Mouse (Mus musculus) lung, postnatal 36 days (tissue): Measurements from ENCODE around the gene Synpr.

Experiments
- DNase-seq: peaks from one replicate; pipeline ENCODE4 v3.0.0; 2022; ENCODE audit warnings: mixed read lengths

The Synpr gene

GRCm38 (mm10) chr14:13553616-13554370 lies 269.2 kb downstream of the Synpr start:
- no peak for DNase-seq

DNA sequence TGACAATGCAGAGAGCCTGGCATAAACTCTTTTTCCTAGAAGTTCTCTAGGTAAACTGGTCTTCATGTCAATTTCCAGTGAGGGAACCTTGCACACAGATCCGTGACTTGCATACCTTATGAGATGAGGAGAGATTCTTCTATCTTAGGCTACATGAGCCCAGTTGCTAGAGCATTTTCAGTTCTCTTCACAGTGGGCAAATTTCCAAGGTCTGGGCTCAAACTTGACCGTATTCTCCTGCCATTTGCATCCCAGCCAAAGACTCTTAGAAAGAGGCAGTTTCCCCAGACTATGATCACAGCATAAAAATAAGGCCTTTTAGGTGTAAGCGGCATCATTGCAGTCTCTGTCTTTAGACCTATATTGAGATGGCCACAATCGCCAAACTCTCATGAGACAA lies 270.1 kb downstream of the Synpr start:
- DNase-seq = no peak

- DNase-seq = no peak
Measured at GRCm38 (mm10) chr14:13558117-13558516, 273.5 kb downstream of the Synpr start.

DNA sequence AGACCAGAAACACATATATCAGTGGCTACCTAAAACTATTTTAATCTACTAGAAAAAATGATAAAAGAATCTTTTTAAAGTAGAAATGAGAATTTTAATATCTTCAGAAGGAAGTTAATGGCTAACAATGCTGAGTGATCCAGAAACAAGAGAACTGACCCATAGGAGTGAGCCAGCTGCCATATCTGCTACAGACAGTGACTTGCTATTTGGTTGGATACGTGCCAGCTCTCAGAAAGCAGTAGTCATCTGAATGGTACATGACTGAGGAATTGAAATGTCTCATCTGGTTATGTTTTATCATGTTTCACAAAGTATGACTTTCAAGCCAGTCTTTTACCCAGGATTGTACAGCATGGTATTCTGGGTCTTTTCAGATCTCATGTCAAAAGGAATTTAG lies 282.7 kb downstream of the Synpr start:
- no peak for DNase-seq

DNA sequence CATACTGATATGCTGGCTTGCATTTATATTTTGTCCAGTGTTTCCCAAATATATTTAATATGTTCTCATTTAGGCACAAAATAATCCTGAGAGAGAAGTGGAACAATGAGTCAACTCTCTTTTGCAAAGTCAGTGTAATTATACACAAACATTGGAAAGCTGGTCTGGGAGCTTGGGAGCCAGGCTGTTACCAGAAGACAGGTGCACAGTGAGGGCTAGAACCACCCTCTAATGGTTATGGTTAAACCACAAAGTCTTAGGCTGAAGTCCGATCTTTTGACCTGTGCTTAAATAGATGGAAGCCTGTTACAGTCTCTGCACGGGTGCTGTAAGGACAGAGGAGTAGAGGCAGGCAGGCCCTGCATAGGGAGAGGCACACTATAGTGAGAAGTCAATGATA lies 283.4 kb downstream of the Synpr start:
- no peak for DNase-seq

- DNase-seq = no peak
Measured at GRCm38 (mm10) chr14:13571941-13572340, 287.4 kb downstream of the Synpr start.

- DNase-seq = no peak
Measured at GRCm38 (mm10) chr14:13572530-13572929, 287.9 kb downstream of the Synpr start.

- DNase-seq = no peak
Measured at GRCm38 (mm10) chr14:13578101-13578500, 293.5 kb downstream of the Synpr start.

DNA sequence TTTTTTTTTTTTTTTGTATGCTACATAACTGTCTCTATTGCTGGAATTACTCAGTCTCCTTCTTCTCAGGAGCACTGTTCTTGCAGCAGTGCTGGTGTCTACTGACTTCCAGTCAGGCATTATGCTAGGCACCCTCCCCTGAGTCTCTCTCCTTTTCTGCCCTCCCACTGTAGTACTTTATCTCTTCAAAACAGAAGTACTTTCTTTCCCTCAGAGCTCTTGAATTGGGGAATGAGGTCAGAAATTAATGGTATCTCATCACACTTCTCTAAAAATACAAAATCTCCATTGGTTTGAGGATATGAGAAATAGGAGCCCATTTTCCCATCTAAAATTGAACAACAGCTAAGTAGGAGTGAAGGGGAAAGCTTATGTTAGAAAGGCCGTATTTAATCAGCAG lies 294.2 kb downstream of the Synpr start:
- DNase-seq = no peak

DNA sequence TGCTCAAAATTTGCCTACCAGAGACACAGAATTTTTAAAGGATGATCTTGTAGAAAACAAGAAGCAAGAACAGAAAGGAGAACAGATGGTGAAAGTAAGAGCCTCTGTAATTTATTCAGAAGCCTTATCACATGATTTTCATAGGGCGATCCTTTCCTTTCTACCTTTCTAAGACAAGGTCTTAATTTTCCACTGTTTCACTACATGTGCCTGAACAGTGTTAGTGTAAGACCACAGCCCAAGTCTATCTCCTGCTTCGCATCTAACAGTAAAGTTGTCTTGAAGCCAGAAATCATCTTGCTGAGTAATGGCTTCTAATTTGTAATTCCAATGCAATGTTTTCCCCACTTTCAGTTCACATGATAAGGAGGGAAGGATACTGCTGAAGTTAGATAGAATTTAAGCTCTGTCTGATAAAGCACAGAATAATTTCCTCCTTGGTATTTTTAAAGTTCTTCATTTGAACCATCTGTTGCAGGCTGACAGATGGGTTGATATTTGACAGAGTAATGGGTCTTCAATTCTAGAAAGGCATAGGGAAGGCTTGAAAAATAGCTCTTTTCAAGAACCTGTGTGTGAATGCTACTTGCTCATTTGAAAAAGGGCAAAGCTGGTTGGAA lies 308.9 kb downstream of the Synpr start:
- no peak for DNase-seq

DNA sequence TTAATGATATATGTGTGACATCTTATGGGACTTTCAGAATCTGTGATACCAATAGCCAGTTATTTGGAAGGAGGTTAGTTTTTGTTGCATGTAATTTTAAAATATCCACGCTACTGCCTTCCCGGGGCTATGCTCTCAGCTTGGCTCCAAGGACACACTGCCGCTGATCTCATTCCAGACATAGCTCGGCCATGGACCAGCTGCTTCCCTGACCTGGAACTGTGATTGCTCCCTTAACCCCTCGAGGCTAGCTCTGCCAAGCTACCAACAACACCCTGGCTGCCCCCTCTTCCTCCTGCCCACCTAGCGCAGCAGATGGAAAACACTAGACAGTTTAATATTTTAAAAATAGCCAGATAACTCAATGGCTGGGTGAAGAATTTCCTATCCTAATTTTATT lies 311.7 kb downstream of the Synpr start:
- no peak for DNase-seq

GRCm38 (mm10) chr14:13597204-13597603 lies 312.6 kb downstream of the Synpr start:
- peak; percentile 7 for DNase-seq

DNA sequence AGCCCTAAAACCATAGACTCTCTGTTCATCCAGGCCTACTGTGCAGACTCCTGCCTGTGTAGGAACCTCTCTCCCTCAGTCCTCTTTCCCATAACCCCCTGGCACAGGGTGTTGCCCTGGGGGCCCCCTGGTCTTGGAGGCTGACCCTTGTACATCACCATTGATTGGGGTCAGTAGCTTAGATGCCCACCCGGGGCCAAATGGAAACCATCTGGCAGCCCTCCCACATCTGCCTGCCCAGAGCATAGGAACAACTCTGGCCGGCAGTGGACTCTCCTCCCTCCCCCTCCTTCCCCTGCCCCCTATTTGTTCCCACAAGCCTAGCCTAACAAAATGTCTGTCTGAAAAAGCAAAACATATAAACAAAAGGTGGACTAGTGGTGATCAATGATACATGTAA lies 336.0 kb downstream of the Synpr start:
- DNase-seq = no peak

- DNase-seq = no peak
Measured at GRCm38 (mm10) chr14:13649865-13650264, 365.3 kb downstream of the Synpr start.

DNA sequence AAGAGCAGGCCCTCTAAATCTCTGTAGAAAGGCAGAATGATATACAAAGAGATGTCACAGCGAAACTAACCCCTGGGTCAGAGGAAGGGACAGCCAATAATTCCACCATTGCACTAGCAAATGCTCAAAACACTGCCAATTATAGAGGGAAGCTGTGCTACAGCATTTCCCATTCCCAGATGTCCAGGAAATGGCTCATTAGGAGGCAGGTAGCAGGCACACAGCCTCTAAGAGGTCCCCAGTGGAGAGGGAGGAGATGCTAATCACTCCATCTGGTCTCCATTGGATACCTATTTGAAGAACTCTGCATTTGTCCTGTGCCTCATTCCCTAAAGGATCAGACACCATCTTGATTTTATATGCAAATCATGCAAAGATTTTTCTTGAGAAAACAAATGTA lies 366.5 kb downstream of the Synpr start:
- no peak for DNase-seq

GRCm38 (mm10) chr14:13651541-13652298 lies 367.1 kb downstream of the Synpr start:
- DNase-seq = no peak
